17 mouse cellular contexts compared by ENCODE assay signal in the genomic region with DNA sequence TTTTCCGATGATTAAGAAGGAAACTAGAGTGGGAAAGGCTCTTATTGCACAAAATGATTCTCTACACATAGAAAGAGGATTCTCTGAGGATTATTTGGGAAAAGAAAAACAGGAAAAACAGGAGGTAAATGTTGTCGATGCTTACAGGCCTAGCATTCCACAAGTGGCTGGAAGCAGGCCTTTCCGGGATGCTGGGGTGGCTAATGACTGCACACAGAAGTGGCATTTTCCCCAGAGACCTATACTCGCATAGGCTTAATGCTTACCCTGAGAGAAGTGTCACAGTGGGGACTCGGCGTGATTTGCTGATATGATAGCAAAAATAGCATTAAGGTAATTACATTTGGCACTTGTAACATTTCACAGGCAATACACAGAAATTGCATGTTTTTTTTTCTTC.
"Had no signal": no experiment of that assay in that cellular context is flagged by ENCODE, and none has a peak within 500 bp of the region (broad histone marks: within the 10 kb centered on the region; RNA-seq: fewer than 3 reads in every experiment).

No protein-coding gene starts in this region.

- H3K9me3 ChIP-seq: lung, embryonic 15.5 days; midbrain, embryonic 12.5 days; midbrain, embryonic 15.5 days; neural tube, embryonic 12.5 days; stomach, embryonic 15.5 days had no signal

- H3K36me3 ChIP-seq: lung, embryonic 15.5 days; midbrain, embryonic 12.5 days; midbrain, embryonic 15.5 days; neural tube, embryonic 12.5 days; stomach, embryonic 15.5 days had no signal

- H3K27ac ChIP-seq: lung, embryonic 15.5 days; macrophage; midbrain, embryonic 12.5 days; midbrain, embryonic 15.5 days; neural tube, embryonic 12.5 days; stomach, embryonic 15.5 days; stomach, postnatal 0 days had no signal

- H3K4me3 ChIP-seq: lung, embryonic 15.5 days; megakaryocyte, embryonic 14.5 days; midbrain, embryonic 12.5 days; midbrain, embryonic 15.5 days; neural tube, embryonic 12.5 days; stomach, embryonic 15.5 days had no signal

- H3K27me3 ChIP-seq: lung, embryonic 15.5 days; megakaryocyte, embryonic 14.5 days; neural tube, embryonic 12.5 days; stomach, embryonic 15.5 days had no signal

- ATAC-seq: liver, postnatal 0 days; lung, postnatal 0 days; midbrain, embryonic 15.5 days had no signal

- H3K4me1 ChIP-seq: lung, embryonic 15.5 days; megakaryocyte, embryonic 14.5 days; midbrain, embryonic 15.5 days; neural tube, embryonic 12.5 days; stomach, embryonic 15.5 days had no signal

- DNase-seq: liver, postnatal 0 days; lung, adult 2 months; lung, postnatal 14 days; lung, postnatal 36 days; right cerebral cortex, postnatal 14 days; thymus, adult 2 months; thymus, postnatal 25 days; thymus, postnatal 4 days had no signal

- H3K4me2 ChIP-seq: lung, embryonic 15.5 days; midbrain, embryonic 12.5 days; midbrain, embryonic 15.5 days; neural tube, embryonic 12.5 days; stomach, embryonic 15.5 days had no signal

- H3K9ac ChIP-seq: liver, postnatal 0 days; lung, embryonic 15.5 days; midbrain, embryonic 12.5 days; midbrain, embryonic 15.5 days; neural tube, embryonic 12.5 days; stomach, embryonic 15.5 days had no signal
